Mouse (Mus musculus) erythroblast, embryonic 14.5 days (primary cell): ENCODE results near the gene Fosl1.

ENCODE experiments used
- GATA1 ChIP-seq: IDR thresholded peaks from 2 replicates; pipeline ENCODE4 v1.6.1; 2012; ENCODE audit warnings: low read length, inconsistent platforms, mixed read lengths
- TAL1 ChIP-seq: IDR thresholded peaks from 3 replicates; pipeline ENCODE4 v1.6.1; 2012; ENCODE audit warnings: low read length, inconsistent platforms, mixed read lengths

DNA sequence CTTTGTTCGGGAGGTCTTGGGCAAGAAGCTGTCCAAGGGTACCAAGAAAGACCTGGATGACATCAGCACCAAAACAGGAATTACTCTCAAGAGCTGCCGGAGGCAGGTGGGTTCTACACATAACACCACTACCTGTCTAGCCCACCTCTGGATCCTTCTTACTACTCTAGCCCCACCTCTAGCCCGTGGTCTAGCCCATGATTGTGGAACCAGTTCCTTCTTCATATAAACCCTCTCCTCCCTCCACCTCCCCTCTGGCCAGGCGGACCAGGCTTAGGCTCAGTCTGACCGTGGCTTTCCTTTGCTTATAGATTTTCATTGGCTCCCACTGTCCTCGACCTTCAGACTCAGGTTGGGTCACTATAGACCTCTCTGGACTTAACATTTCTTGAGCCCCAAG is 14.1 kb downstream of the Fosl1 start:
- TF ChIP-seq GATA1 (no peak), TAL1 (no peak)
